Mouse (Mus musculus) cerebellum, adult 2 months (tissue): ENCODE results near the gene Galnt9. TPM values are rescaled to one million over a fixed set of nuclear protein-coding genes. Genes with fewer than 3 reads are reported as not detected.

ENCODE experiments used
- DNase-seq, 2 experiments: peaks; one replicate each; pipeline ENCODE4 v3.0.0; 2021
- H3K27ac ChIP-seq: fragments of 200-500 bp; 2 replicates; pipeline ENCODE4 v1.5.1; 2012; ENCODE audit warnings: low read length, control low read depth, inconsistent platforms; ENCODE audit not compliant: insufficient read depth
- H3K27me3 ChIP-seq: fragments of 200-500 bp; 2 replicates; pipeline ENCODE4 v1.6.1; 2012; ENCODE audit warnings: inconsistent platforms, mild to moderate bottlenecking, low read length, moderate library complexity; ENCODE audit not compliant: control insufficient read depth, insufficient read depth
- H3K4me1 ChIP-seq: fragments of 200-500 bp; 2 replicates; pipeline ENCODE4 v1.6.1; 2011; ENCODE audit warnings: low read length; ENCODE audit not compliant: control insufficient read depth, insufficient read depth
- H3K4me3 ChIP-seq: fragments of 200-500 bp; replicated peaks from 2 replicates; pipeline ENCODE3; 2011; ENCODE audit warnings: mild to moderate bottlenecking, low read depth, low read length, control low read depth; ENCODE audit not compliant: insufficient read depth
- CTCF ChIP-seq: fragments of 200-500 bp; IDR thresholded peaks from 2 replicates; pipeline ENCODE4 v1.5.1; 2011; ENCODE audit warnings: low read depth, mild to moderate bottlenecking, control low read depth, low read length, moderate library complexity, borderline replicate concordance; ENCODE audit not compliant: insufficient read depth
- POLR2A ChIP-seq: fragments of 200-500 bp; IDR thresholded peaks from 2 replicates; pipeline ENCODE4 v1.6.1; 2011; ENCODE audit warnings: low read length, control low read depth, borderline replicate concordance; ENCODE audit not compliant: insufficient read depth
- WGBS: fragments of 180-500 bp; shearing (Covaris S2); methylation state at CpG from one replicate; pipeline ENCODE4 v1.1.7; 2018; 5-methylcytosine and 5-hydroxymethylcytosine counted together
- polyA plus RNA-seq: library from polyadenylated mRNA; depleted of rRNA; stranded (reverse); fragments of >200 nt; gene quantifications from 2 replicates; pipeline ENCODE4 v1.2.3, GENCODE M21; 2012

Galnt9 gene
- polyA plus RNA-seq, 1 experiment, result 102 TPM

DNA sequence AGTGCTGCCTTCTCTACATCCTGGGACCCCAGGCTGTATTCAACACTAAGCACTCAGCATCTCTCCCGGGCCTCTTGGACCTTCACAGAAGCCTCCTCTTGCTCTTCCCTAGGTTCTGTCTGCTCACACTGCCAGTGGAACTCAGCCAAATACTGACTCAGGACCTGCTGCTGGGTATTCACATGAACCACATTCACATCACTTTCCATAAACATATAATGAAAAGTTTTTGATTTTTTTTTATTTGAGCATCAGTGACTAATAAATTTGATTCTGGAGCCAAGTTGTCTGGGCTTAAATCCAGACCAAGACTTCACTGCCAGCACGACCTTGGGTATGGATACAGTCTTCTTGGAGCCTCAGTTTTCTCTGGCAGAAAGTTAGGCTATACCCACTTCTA is 3.2 kb upstream of the Galnt9 start:
- TF ChIP-seq CTCF (no peak), POLR2A (no peak)
- H3K27me3 ChIP-seq, result no peaks in the 10 kb centered on the region
- peaks cover 4% of the 10 kb centered on the region; the same call in 1 of the 2 replicates for H3K4me1 ChIP-seq
- peak; percentile 23 to 60 for DNase-seq
- no peak overlapping the region for H3K4me3 ChIP-seq
- H3K27ac ChIP-seq, result no peak overlapping the region
- WGBS, result 7% methylated on average over 2 of the region's 2 CpGs

- WGBS, result 58% methylated on average over 6 of the region's 6 CpGs
- no peak overlapping the region for H3K4me3 ChIP-seq
- TF ChIP-seq CTCF, result no peak
- TF ChIP-seq POLR2A, result no peak
- no peak for DNase-seq
- peaks cover 4% of the 10 kb centered on the region; the same call in 1 of the 2 replicates for H3K4me1 ChIP-seq
- H3K27ac ChIP-seq, result no peak overlapping the region
- no peaks in the 10 kb centered on the region for H3K27me3 ChIP-seq
Observed at GRCm38 (mm10) chr5:110541456-110541855, 2.7 kb upstream of the Galnt9 start.

GRCm38 (mm10) chr5:110544691-110545069 is 525 bp downstream of the Galnt9 start:
- TF ChIP-seq POLR2A, result no peak
- TF ChIP-seq CTCF, result no peak
- under 1% methylated on average over 24 of the region's 24 CpGs for WGBS
- no peaks in the 10 kb centered on the region for H3K27me3 ChIP-seq
- H3K4me1 ChIP-seq, result peaks cover 29% of the 10 kb centered on the region
- peak; percentile 54 to 65 for DNase-seq
- peak overlapping the region; percentile 92 for H3K27ac ChIP-seq
- peak overlapping the region; percentile 98 for H3K4me3 ChIP-seq

GRCm38 (mm10) chr5:110545311-110545710 is 1.2 kb downstream of the Galnt9 start:
- Histone ChIP-seq H3K4me3 (peak overlapping the region; percentile 98), H3K27me3 (no peaks in the 10 kb centered on the region), H3K4me1 (peaks cover 33% of the 10 kb centered on the region), H3K27ac (peak overlapping the region; percentile 92)
- no peak for TF ChIP-seq CTCF
- TF ChIP-seq POLR2A, result no peak
- peak in 1 of 2 experiments; percentile 45 for DNase-seq
- WGBS, result 11% methylated on average over 7 of the region's 7 CpGs

DNA sequence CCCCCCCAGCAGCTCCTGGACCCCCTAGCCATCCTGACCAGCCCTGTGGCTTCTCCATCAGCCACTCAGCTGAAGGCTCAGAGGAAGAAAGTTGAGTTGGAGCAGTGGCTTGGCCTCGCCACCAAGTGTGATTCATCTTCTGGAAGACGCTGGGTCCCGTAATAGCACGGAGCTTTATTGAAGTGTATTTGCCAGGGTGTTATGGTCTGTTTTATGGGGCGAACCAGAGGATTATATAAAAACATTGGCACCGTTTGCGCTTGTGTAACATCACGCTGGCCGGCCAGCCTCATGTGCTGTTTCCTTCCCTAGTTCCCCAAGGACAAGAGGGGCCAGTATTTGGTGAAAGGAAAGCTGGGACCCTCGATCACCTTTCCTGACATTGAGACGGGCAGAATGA is 2.0 kb downstream of the Galnt9 start:
- TF ChIP-seq POLR2A (peak; percentile 30; the same call in 1 of the 2 replicates), CTCF (no peak)
- Histone ChIP-seq H3K27me3 (no peaks in the 10 kb centered on the region), H3K4me3 (peak overlapping the region; percentile 98), H3K27ac (peak overlapping the region; percentile 92), H3K4me1 (peaks cover 33% of the 10 kb centered on the region)
- WGBS, result 9% methylated on average over 11 of the region's 11 CpGs
- peak; percentile 68 to 81 for DNase-seq

DNA sequence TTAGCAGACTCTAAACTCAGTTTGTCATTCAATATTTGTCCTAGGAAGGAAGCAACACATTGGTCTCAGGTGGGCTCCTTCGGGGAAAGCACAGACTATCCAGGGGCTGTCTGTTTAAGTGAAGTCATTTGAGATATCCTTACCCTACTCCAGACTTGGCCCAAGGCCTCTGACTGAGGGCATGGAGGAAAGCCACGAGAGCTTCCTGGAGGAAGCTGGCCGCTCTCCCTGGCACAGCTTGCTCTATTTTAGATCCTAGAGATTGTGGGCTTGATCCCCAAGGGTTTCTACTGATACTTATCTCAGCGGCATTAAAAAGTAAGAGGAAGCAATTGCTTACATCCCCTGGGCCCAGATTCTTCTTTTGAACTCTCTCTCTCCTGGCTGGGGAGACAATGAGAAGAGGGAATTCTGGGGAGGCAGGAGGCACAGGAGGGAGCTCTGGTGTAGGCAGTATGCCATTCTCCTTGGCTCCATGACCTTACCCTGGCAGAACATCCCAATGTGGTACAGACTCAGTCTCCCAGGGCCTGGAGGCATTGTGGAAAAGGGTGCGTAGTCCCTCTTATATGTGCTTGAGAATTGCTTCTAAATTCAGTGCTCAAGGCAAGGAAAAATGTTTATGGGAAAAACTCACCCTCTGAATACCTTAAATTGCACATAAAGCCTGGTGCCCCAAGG is 2.7 kb downstream of the Galnt9 start:
- peak; percentile 85 to 89 for DNase-seq
- Histone ChIP-seq H3K4me3 (peak overlapping the region; percentile 98), H3K27ac (peak overlapping the region; percentile 92), H3K4me1 (peaks cover 41% of the 10 kb centered on the region), H3K27me3 (no peaks in the 10 kb centered on the region)
- TF ChIP-seq CTCF, result no peak
- 9% methylated on average over 5 of the region's 5 CpGs for WGBS

GRCm38 (mm10) chr5:110548446-110548845 is 4.3 kb downstream of the Galnt9 start:
- Histone ChIP-seq H3K27me3 (no peaks in the 10 kb centered on the region), H3K4me1 (peaks cover 51% of the 10 kb centered on the region), H3K4me3 (peak overlapping the region; percentile 4), H3K27ac (peak overlapping the region; percentile 92)
- TF ChIP-seq POLR2A (no peak), CTCF (no peak)
- peak in 1 of 2 experiments; percentile 38 for DNase-seq
- WGBS, result 13% methylated on average over 7 of the region's 7 CpGs

DNA sequence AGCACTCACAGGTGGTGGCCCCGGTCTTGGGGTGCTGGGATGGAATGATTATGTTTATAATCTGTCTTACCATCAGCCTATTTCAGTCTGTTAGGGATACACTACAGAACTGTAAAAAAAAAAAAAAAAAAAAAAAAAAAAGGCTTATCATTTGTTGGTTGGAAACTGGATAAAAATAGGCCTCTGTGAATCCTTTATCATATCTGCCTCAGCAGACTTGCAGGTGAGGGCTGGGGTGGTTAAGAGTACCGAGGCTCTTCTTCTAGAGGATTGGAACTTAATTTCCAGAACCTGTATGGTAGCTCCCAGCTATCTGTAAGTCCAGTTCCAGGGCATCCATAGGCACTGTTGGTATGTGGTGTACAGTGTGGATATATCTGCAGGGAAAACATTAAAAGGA is 6.0 kb downstream of the Galnt9 start:
- H3K4me3 ChIP-seq, result no peak overlapping the region
- no peak overlapping the region for H3K27ac ChIP-seq
- H3K4me1 ChIP-seq, result peaks cover 62% of the 10 kb centered on the region
- TF ChIP-seq POLR2A (no peak), CTCF (no peak)
- DNase-seq, result no peak
- WGBS, result 75% methylated on average over 2 of the region's 2 CpGs
- H3K27me3 ChIP-seq, result no peaks in the 10 kb centered on the region
